ENCODE assay signal across 8 mouse cellular contexts in genomic region chr5:115072143-115072542, GRCm38 (mm10). TPM values are rescaled to one million over a fixed set of nuclear protein-coding genes. Genes with fewer than 3 reads are reported as not detected.
A peak's percentile ranks its signal among the peaks of the same experiment; 100 is the strongest.
DNase-seq lines count a peak whose midpoint lies in the region; ATAC-seq and TF ChIP-seq lines count a peak whose summit lies in the region.

No protein-coding gene starts in this region.

- no peak for TF ChIP-seq CTCF in embryonic fibroblast, embryonic 13.5 days (IDR thresholded peaks at IDR 0.05; ENCODE audit: borderline replicate concordance, insufficient read depth, low read length)

- no peaks in the 10 kb centered on the region for H3K9me3 ChIP-seq in kidney, embryonic 16.5 days (ENCODE audit: low read length)

- no peaks in the 10 kb centered on the region for H3K27me3 ChIP-seq in kidney, embryonic 16.5 days (ENCODE audit: insufficient read depth, low read length)

- peak overlapping the region; percentile 3; the same call in 1 of the 2 replicates for H3K27ac ChIP-seq in embryonic fibroblast, embryonic 13.5 days (ENCODE audit: insufficient read depth, low read length)
- H3K27ac ChIP-seq in kidney, embryonic 16.5 days (ENCODE audit: low read length) = peak overlapping the region; percentile 30

- peak; percentile 45 to 57 for DNase-seq in cerebellum, postnatal 25 days
- DNase-seq in cerebellum, adult 9-11 months = no peak
- DNase-seq in 416B (ENCODE audit: low read depth) = peak; percentile 87
- peak; percentile 41 for DNase-seq in lung, postnatal 14 days
- no peak for DNase-seq in thymus, adult 18-20 months
- DNase-seq in ovary, postnatal 14 days (ENCODE audit: low spot score) = no peak

- H3K4me2 ChIP-seq in kidney, embryonic 16.5 days (replicated peaks; ENCODE audit: low read depth, low read length) = no peak overlapping the region

- no peak for ATAC-seq in kidney, embryonic 16.5 days (ENCODE audit: low FRiP score, low TSS enrichment)

- H3K9ac ChIP-seq in kidney, embryonic 16.5 days (replicated peaks; ENCODE audit: low read length) = no peak overlapping the region

- TF ChIP-seq POLR2A in embryonic fibroblast, embryonic 13.5 days (IDR thresholded peaks at IDR 0.05; ENCODE audit: low read depth, low read length) = no peak

- H3K4me3 ChIP-seq in embryonic fibroblast, embryonic 13.5 days (ENCODE audit: insufficient read depth, low read length) = no peak overlapping the region
- H3K4me3 ChIP-seq in kidney, embryonic 16.5 days (ENCODE audit: low read length) = no peak overlapping the region

- WGBS in kidney, embryonic 16.5 days = 78% methylated on average over 7 of the region's 7 CpGs

- peaks cover 13% of the 10 kb centered on the region for H3K36me3 ChIP-seq in kidney, embryonic 16.5 days (ENCODE audit: insufficient read depth, low read length)

- H3K4me1 ChIP-seq in embryonic fibroblast, embryonic 13.5 days (ENCODE audit: control insufficient read depth, insufficient read depth, low read length) = peaks cover 25% of the 10 kb centered on the region
- H3K4me1 ChIP-seq in kidney, embryonic 16.5 days (ENCODE audit: insufficient read depth, low read length) = peaks cover 37% of the 10 kb centered on the region

RNA-seq across cellular contexts. Expression of gene Gm10401, which starts 26.0 kb away (rescaled TPM):
- polyA plus RNA-seq in embryonic fibroblast, embryonic 13.5 days (2011; ENCODE audit: insufficient read length, low read depth, missing spikeins) = not detected in 2 replicates
- polyA plus RNA-seq in kidney, embryonic 16.5 days (2015; fragmentation: Nextera tagmentation; extraction: Ambion mirVana) = 28.2 and 34.7 TPM in 2 replicates

RNA-seq across cellular contexts. Expression of gene Acads, which starts 47.0 kb away (rescaled TPM):
- polyA plus RNA-seq in embryonic fibroblast, embryonic 13.5 days (2011; ENCODE audit: insufficient read length, low read depth, missing spikeins) = 23.8 and 27.9 TPM in 2 replicates
- polyA plus RNA-seq in kidney, embryonic 16.5 days (2015; fragmentation: Nextera tagmentation; extraction: Ambion mirVana) = 98.1 and 106 TPM in 2 replicates

Comparison
In these comparisons a context has a peak if more than half of its experiments do, and no peak if none do; other contexts are left out.
1. DNase-seq: peak in cerebellum, postnatal 25 days (2 of 2), 416B (single experiment) and lung, postnatal 14 days (single experiment); none in cerebellum, adult 9-11 months (single experiment), thymus, adult 18-20 months (0 of 2) and ovary, postnatal 14 days (single experiment).
2. RNA of gene Gm10401, which starts 26.0 kb away (polyA plus RNA-seq): 28.2 to 34.7 TPM in kidney, embryonic 16.5 days; not detected in embryonic fibroblast, embryonic 13.5 days; every median in the first group is over 10 times any median in the second.